Mouse (Mus musculus): Measurements from ENCODE around the gene Ifngr2. TPM values are rescaled to one million over a fixed set of nuclear protein-coding genes. Genes with fewer than 3 reads are reported as not detected.

The Ifngr2 gene
- polyA plus RNA-seq, 2 experiments = 23.0 to 45.4 TPM

DNA sequence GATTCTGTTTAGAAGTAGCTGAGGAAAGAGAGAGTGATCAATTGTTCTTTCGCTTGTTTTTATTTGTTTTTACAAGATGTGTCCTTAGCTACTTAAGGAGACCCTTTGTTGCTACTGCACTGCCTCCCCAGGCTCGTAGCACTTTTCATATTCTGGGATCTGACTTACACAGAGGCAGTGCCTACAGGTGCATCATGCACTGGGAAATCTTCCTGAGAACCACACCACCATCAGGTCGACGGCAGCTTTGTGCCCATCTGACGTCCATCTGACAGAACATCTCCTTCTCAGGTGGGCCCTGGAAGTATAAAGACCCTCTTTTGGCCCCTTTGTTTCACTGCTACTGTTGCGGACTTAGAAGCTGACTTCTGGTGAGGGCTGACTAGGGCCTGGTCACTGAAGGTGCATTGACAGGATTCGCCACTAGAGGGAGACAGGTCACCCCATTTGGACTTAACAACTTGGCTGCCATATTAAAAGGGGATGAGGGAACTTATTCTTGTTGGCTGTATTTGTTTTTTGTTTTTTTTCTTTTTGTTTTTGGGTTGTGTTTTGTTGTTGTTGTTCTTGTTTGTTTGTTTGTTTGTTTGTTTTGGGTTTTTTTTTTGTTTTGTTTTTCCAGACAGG lies 34.6 kb upstream of the Ifngr2 start:
- ATAC-seq (ENCODE audit: low FRiP score, low read depth) (0 out of 2 replicates have a peak, but pooled peaks have one; percentile 62), DNase-seq (ENCODE audit: low spot score) (peak; percentile 88)
- TF ChIP-seq POLR2A (IDR thresholded peaks at IDR 0.05; ENCODE audit: borderline replicate concordance, extremely low read depth, insufficient read depth, insufficient read length) = no peak
- no peak overlapping the region for H3K4me3 ChIP-seq (replicated peaks; ENCODE audit: low read length)
- peaks cover 5% of the 10 kb centered on the region for H3K36me3 ChIP-seq (ENCODE audit: control insufficient read depth, insufficient read depth, low read length)
- H3K9ac ChIP-seq (ENCODE audit: low read depth, low read length, severe bottlenecking) = no peak overlapping the region
- no peaks in the 10 kb centered on the region for H3K4me1 ChIP-seq (ENCODE audit: control insufficient read depth, insufficient read depth, low read length)
- H3K9me3 ChIP-seq (ENCODE audit: control insufficient read depth, low read length) = no peaks in the 10 kb centered on the region
- H3K4me2 ChIP-seq (replicated peaks; ENCODE audit: low read depth, low read length, severe bottlenecking) = no peak overlapping the region
- WGBS = 32% methylated on average over 7 of the region's 7 CpGs
- H3K27ac ChIP-seq (replicated peaks; ENCODE audit: low read depth, low read length) = no peak overlapping the region
- H3K27me3 ChIP-seq (ENCODE audit: control insufficient read depth, insufficient read depth, low read length) = no peaks in the 10 kb centered on the region

DNA sequence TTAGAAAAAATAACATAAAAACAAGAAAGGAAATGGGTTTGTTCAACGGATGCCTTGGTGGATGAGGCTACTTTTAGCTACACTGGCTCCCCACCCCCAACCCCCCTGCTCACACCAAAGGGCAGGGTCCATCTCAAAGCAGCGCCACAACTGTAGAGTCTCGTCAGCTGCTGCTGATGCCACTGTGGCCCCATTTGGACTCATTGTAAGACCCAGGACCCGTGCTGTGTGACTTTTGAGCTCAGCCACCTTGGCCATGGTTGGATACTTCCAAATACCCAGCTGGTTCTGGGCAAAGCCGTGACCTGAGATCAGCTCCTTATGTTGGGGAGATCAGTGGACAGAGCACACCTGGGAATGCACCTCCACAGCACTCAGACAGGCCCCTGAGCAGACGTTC lies 33.8 kb upstream of the Ifngr2 start:
- no peak for DNase-seq (ENCODE audit: low spot score)
- Histone ChIP-seq H3K4me2 (replicated peaks; ENCODE audit: low read depth, low read length, severe bottlenecking) (no peak overlapping the region), H3K27ac (replicated peaks; ENCODE audit: low read depth, low read length) (no peak overlapping the region), H3K4me1 (ENCODE audit: control insufficient read depth, insufficient read depth, low read length) (no peaks in the 10 kb centered on the region), H3K4me3 (replicated peaks; ENCODE audit: low read length) (no peak overlapping the region), H3K36me3 (ENCODE audit: control insufficient read depth, insufficient read depth, low read length) (no peaks in the 10 kb centered on the region; the same call in 1 of the 2 replicates), H3K27me3 (ENCODE audit: control insufficient read depth, insufficient read depth, low read length) (no peaks in the 10 kb centered on the region), H3K9me3 (ENCODE audit: control insufficient read depth, low read length) (no peaks in the 10 kb centered on the region), H3K9ac (ENCODE audit: low read depth, low read length, severe bottlenecking) (no peak overlapping the region)
- ATAC-seq (ENCODE audit: low FRiP score, low read depth) = no peak
- WGBS = 89% methylated on average over 6 of the region's 6 CpGs
- TF ChIP-seq POLR2A (IDR thresholded peaks at IDR 0.05; ENCODE audit: borderline replicate concordance, extremely low read depth, insufficient read depth, insufficient read length) = no peak

GRCm38 (mm10) chr16:91517020-91517419 lies 29.9 kb upstream of the Ifngr2 start:
- Histone ChIP-seq H3K27me3 (ENCODE audit: control insufficient read depth, insufficient read depth, low read length) (no peaks in the 10 kb centered on the region), H3K9me3 (ENCODE audit: control insufficient read depth, low read length) (no peaks in the 10 kb centered on the region), H3K4me1 (ENCODE audit: control insufficient read depth, insufficient read depth, low read length) (no peaks in the 10 kb centered on the region), H3K27ac (replicated peaks; ENCODE audit: low read depth, low read length) (no peak overlapping the region), H3K4me2 (replicated peaks; ENCODE audit: low read depth, low read length, severe bottlenecking) (no peak overlapping the region), H3K36me3 (ENCODE audit: control insufficient read depth, insufficient read depth, low read length) (no peaks in the 10 kb centered on the region), H3K9ac (ENCODE audit: low read depth, low read length, severe bottlenecking) (no peak overlapping the region), H3K4me3 (replicated peaks; ENCODE audit: low read length) (no peak overlapping the region)
- WGBS = 86% methylated on average over 7 of the region's 7 CpGs
- no peak for TF ChIP-seq POLR2A (IDR thresholded peaks at IDR 0.05; ENCODE audit: borderline replicate concordance, extremely low read depth, insufficient read depth, insufficient read length)
- no peak for ATAC-seq (ENCODE audit: low FRiP score, low read depth)
- no peak for DNase-seq (ENCODE audit: low spot score)

- ATAC-seq (ENCODE audit: low FRiP score, low read depth) (no peak), DNase-seq (ENCODE audit: low spot score) (no peak)
- H3K27ac ChIP-seq (replicated peaks; ENCODE audit: low read depth, low read length) = no peak overlapping the region
- no peak overlapping the region for H3K4me3 ChIP-seq (replicated peaks; ENCODE audit: low read length)
- no peak overlapping the region for H3K4me2 ChIP-seq (replicated peaks; ENCODE audit: low read depth, low read length, severe bottlenecking)
- TF ChIP-seq POLR2A (IDR thresholded peaks at IDR 0.05; ENCODE audit: borderline replicate concordance, extremely low read depth, insufficient read depth, insufficient read length) = no peak
- WGBS = 49% methylated on average over 5 of the region's 5 CpGs
- no peaks in the 10 kb centered on the region for H3K36me3 ChIP-seq (ENCODE audit: control insufficient read depth, insufficient read depth, low read length)
- no peaks in the 10 kb centered on the region for H3K4me1 ChIP-seq (ENCODE audit: control insufficient read depth, insufficient read depth, low read length)
- no peaks in the 10 kb centered on the region for H3K27me3 ChIP-seq (ENCODE audit: control insufficient read depth, insufficient read depth, low read length)
- H3K9me3 ChIP-seq (ENCODE audit: control insufficient read depth, low read length) = no peaks in the 10 kb centered on the region
- no peak overlapping the region for H3K9ac ChIP-seq (ENCODE audit: low read depth, low read length, severe bottlenecking)
Observed at GRCm38 (mm10) chr16:91522040-91522439, 24.8 kb upstream of the Ifngr2 start.

- TF ChIP-seq POLR2A (IDR thresholded peaks at IDR 0.05; ENCODE audit: borderline replicate concordance, extremely low read depth, insufficient read depth, insufficient read length) = no peak
Observed at GRCm38 (mm10) chr16:91522479-91523309, 24.2 kb upstream of the Ifngr2 start.

More at GRCm38 (mm10) chr16:91522479-91523309, 24.2 kb upstream of the Ifngr2 start:
- no peak overlapping the region for H3K4me2 ChIP-seq (replicated peaks; ENCODE audit: low read depth, low read length, severe bottlenecking)
- H3K27ac ChIP-seq (replicated peaks; ENCODE audit: low read depth, low read length) = no peak overlapping the region
- no peaks in the 10 kb centered on the region for H3K4me1 ChIP-seq (ENCODE audit: control insufficient read depth, insufficient read depth, low read length)
- no peak for DNase-seq (ENCODE audit: low spot score)
- H3K27me3 ChIP-seq (ENCODE audit: control insufficient read depth, insufficient read depth, low read length) = no peaks in the 10 kb centered on the region
- no peaks in the 10 kb centered on the region for H3K36me3 ChIP-seq (ENCODE audit: control insufficient read depth, insufficient read depth, low read length)
- H3K9ac ChIP-seq (ENCODE audit: low read depth, low read length, severe bottlenecking) = no peak overlapping the region
- H3K9me3 ChIP-seq (ENCODE audit: control insufficient read depth, low read length) = no peaks in the 10 kb centered on the region
- 78% methylated on average over 18 of the region's 18 CpGs for WGBS
- no peak overlapping the region for H3K4me3 ChIP-seq (replicated peaks; ENCODE audit: low read length)
- no peak for ATAC-seq (ENCODE audit: low FRiP score, low read depth)

Measured in limb, embryonic 14.5 days (tissue).